Mouse (Mus musculus): ENCODE measurements around the gene Taok3.

The Taok3 gene

GRCm38 (mm10) chr5:117119777-117120488 is at the start of gene Taok3:
Gene Taok3, plus strand, starts transcription at chr5:117120129.
- DNase-seq: peak; percentile 100

GRCm38 (mm10) chr5:117087718-117088117 is 32.2 kb upstream of the Taok3 start:
- peak in 1 of 2 experiments; percentile 32 for DNase-seq

GRCm38 (mm10) chr5:117089147-117089546 is 30.8 kb upstream of the Taok3 start:
- DNase-seq: no peak

- no peak for DNase-seq
Observed at GRCm38 (mm10) chr5:117089786-117090185, 30.1 kb upstream of the Taok3 start.

- peak; percentile 63 to 76 for DNase-seq
Observed at GRCm38 (mm10) chr5:117094431-117094830, 25.5 kb upstream of the Taok3 start.

- DNase-seq: peak in 1 of 2 experiments; percentile 68
Observed at GRCm38 (mm10) chr5:117096716-117097115, 23.2 kb upstream of the Taok3 start.

GRCm38 (mm10) chr5:117099008-117099407 is 20.9 kb upstream of the Taok3 start:
- DNase-seq: no peak

- no peak for DNase-seq
Observed at GRCm38 (mm10) chr5:117099742-117100141, 20.2 kb upstream of the Taok3 start.

GRCm38 (mm10) chr5:117103194-117103929 is 16.6 kb upstream of the Taok3 start:
- DNase-seq: no peak

GRCm38 (mm10) chr5:117104329-117104728 is 15.6 kb upstream of the Taok3 start:
- DNase-seq: no peak

- DNase-seq: no peak
Observed at GRCm38 (mm10) chr5:117105761-117106160, 14.2 kb upstream of the Taok3 start.

- no peak for DNase-seq
Observed at GRCm38 (mm10) chr5:117108292-117108691, 11.6 kb upstream of the Taok3 start.

GRCm38 (mm10) chr5:117108731-117109130 is 11.2 kb upstream of the Taok3 start:
- DNase-seq: no peak

GRCm38 (mm10) chr5:117109522-117109921 is 10.4 kb upstream of the Taok3 start:
- peak in 1 of 2 experiments; percentile 29 for DNase-seq

GRCm38 (mm10) chr5:117111064-117111773 is 8.7 kb upstream of the Taok3 start:
- peak; percentile 50 to 78 for DNase-seq

- DNase-seq: no peak
Observed at GRCm38 (mm10) chr5:117111774-117112112, 8.2 kb upstream of the Taok3 start.

GRCm38 (mm10) chr5:117113330-117113729 is 6.6 kb upstream of the Taok3 start:
- peak in 1 of 2 experiments; percentile 41 for DNase-seq

- peak in 1 of 2 experiments; percentile 30 for DNase-seq
Observed at GRCm38 (mm10) chr5:117114581-117115192, 5.2 kb upstream of the Taok3 start.

- DNase-seq: peak; percentile 46 to 64
Observed at GRCm38 (mm10) chr5:117115193-117115767, 4.6 kb upstream of the Taok3 start.

- DNase-seq: peak; percentile 94 to 98
Observed at GRCm38 (mm10) chr5:117115836-117116366, 4.0 kb upstream of the Taok3 start, which contains the start of gene Suds3. Gene Suds3, minus strand, starts transcription at chr5:117116113.

- DNase-seq: no peak
Observed at GRCm38 (mm10) chr5:117116660-117117059, 3.3 kb upstream of the Taok3 start.

- DNase-seq: no peak
Observed at GRCm38 (mm10) chr5:117117241-117117640, 2.7 kb upstream of the Taok3 start.

Data from kidney, postnatal 25 days (tissue).